Mouse (Mus musculus): ENCODE measurements around the gene Fam186a. TPM values are rescaled to one million over a fixed set of nuclear protein-coding genes. Genes with fewer than 3 reads are reported as not detected.
"Not testable (repeated sequence)": the region's sequence is repeated elsewhere in the genome, so short reads cannot be mapped to it uniquely, and the experiment has no call there.

Fam186a gene
- under 1 TPM; 0.06 to 0.09 TPM for total RNA-seq (2021)
- long read RNA-seq, experiment 1 = 0 reads
- long read RNA-seq, experiment 2 = 0 reads

GRCm38 (mm10) chr15:99966961-99967360, at the start of gene Fam186a:
Gene Fam186a (minus strand): TSS chr15:99967061.
- no peak for DNase-seq

- DNase-seq = no peak
Observed at GRCm38 (mm10) chr15:100006180-100006579, 39.3 kb upstream of the Fam186a start.

GRCm38 (mm10) chr15:100004677-100005273, 37.9 kb upstream of the Fam186a start:
- no peak for DNase-seq

DNA sequence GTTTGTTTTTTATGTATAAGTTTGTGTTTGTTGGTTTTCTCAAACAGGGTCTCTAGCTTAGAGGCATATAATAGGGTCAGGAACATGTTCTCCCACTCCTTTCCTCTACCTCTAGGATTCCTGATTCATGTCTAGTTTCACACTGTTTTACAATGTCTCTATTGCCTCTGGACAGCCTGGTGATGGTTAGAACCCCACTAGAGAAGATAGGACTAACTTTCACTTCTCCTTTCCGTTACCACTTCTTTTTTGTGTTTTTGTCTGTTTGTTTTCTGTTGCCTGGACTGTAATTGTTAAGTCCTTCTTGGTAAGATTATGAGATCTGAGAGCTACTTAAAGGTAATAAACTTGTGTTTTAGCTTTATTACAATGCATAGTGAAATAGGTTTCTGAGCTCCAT, 32.5 kb upstream of the Fam186a start:
- DNase-seq = no peak

DNA sequence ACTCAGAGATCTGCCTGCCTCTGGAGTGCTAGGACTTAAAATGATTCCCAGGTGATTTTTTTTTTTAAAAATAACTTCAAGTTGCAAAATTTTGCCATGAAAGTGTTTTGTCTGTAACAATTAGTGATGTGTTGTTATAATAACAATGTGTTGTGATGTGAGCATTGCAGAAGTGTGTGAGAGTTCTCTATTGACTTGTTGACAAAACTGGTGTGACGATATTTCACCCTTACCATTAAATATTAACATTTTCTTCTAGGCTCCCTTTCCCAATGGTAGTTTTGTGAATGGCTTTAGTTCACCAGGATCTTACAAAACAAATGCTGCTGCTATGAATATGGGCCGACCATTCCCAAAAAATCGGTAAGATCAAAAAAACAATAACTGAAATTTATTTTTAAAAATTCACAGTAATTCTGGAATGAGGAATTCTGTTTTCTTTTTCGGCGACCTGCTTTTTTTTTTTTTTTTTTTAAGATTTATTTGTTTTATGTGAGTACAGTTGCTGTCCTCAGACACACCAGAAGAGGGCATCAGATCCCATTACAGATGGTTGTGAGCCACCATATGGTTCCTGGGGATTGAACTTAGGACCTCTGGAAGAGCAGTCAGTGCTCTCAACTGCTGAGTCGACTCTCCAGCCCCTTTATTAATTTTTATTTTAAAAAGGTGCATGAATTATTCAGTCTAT, 30.4 kb upstream of the Fam186a start:
- DNase-seq = no peak

DNA sequence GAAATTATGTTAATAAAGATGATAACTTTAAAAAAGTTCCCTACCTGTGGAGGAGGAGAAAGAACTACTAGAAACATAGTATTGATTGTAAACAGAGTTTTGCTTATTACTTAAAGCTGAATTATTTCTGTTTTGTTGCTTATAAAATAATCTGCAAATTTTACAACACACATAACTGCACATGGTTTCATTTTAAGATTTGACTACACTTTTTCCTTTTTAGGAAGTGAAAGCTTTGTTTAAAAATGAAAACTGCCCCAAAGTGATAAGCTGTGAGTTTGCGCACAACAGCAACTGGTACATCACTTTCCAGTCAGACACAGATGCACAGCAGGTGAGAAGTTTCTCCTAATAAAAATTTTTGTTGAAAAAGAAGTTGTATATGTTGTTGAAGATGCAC, 26.2 kb upstream of the Fam186a start:
- DNase-seq = no peak

GRCm38 (mm10) chr15:99979715-99980114, 12.9 kb upstream of the Fam186a start:
- no peak for DNase-seq

DNA sequence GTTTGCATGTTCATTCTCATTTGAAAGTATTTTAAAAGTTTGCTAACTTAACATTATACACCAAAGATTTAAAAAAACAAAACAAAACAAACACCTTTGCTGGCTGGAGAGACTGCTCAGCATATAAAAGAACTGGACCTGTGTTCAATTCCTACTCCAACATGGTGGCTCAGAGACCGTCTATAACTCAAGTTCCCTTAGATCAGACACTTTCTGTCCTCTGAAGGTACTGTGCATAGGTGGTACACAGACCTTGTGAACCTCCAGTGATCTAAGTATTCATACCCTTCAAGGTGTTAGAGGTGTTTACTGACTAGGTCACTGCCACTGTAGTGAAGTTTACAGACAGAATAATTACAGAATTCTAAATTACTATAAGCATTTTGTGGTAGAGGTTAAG, 12.4 kb upstream of the Fam186a start:
- DNase-seq = no peak

DNA sequence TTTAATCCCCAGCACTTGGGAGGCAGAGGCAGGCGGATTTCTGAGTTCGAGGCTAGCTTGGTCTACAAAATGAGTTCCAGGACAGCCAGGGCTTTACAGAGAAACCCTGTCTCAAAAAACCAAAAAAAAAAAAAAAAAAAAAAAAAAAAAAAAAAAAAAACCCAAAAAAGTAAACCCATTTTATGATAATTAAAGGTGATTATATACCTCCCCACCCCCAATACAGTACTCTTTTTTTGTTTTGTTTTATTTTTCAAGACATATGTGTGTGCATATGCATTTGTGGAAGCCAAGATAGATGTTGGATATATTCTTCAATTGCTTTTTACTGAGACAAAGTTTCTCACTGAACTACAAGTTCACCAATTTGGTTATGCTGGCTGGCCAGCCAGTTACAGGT, 9.3 kb upstream of the Fam186a start:
- DNase-seq = not testable (repeated sequence)

DNA sequence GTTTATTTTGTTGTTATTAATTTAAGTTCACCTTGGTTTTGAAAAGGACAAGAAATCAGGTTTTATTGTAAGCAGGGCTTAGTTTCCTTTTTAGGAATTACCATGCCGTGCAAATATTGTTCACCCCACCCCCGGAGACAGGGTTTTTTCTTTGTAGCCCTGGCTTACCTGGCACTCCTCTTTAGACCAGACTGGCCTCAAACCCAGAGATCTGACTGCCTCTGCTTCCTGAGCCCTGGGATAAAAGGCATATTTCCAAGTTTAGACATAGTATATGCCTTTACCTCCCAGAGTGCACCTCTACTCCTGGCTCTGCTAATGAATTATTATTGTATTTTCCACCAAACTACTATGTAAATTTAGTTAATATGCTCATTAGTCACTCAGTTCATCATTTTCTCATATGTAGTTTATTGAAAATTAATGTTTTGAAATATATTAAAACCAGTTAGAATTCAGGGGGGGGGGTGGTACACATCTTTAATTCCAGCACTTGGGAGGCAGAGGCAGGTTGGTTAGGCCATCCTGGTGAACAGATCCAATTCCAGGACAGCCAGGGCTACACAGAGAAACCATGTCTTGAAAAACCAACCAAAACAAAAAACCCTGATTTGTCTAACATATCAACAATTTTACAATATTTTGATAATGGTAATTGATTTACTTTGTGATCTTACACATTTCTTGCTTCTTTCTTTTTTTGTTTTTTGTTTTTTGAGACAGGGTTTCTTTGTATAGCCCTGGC, 7.8 kb upstream of the Fam186a start:
- no peak for DNase-seq

DNA sequence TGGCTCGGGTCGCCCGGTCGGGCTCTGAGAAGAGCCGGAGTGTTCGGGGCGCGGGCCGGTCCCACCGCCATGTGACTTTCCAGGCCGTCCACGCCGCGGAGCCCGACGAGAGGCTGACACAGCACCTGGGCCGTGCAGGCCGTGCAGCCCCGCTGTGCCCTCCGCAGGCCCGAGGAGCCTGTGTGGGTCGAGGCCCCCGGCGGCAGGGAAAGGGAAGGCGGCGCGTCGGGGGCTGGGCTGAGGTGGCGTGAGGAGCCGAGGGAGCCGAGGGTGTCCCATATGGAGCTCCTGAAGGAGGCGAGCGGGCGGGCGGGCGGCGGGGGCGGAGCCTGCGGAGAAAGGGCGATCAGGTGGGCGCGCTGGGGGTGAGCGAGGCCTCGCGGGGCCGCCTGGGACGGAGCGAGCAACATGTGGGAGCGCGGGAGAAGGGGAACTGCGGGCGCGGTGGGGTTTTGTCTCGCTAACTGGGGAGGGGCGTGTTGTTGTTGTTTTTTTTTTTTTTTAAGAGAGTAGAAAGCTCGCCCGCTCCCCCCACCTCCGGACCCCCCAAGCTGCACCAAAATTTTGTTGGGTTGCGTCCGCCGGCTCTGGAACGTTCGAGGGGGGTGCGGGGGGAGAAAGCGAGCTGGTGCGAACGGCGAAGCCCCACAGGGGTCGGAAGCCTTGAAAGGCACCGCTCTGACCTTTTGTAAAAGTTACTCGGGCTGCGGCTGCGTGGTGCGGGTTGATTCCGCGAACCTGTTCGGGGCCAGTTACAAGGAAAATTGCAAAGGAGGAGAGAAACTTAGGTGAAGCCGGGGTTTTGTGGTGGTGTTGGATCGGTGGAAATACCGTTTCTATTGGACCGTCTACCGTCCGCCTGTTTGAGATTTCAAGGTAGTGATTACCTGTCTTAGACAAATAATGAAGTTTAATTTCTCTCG, 6.4 kb upstream of the Fam186a start:
- peak; percentile 85 for DNase-seq

- peak; percentile 98 for DNase-seq
Observed at GRCm38 (mm10) chr15:99972361-99972988, 5.6 kb upstream of the Fam186a start.

DNA sequence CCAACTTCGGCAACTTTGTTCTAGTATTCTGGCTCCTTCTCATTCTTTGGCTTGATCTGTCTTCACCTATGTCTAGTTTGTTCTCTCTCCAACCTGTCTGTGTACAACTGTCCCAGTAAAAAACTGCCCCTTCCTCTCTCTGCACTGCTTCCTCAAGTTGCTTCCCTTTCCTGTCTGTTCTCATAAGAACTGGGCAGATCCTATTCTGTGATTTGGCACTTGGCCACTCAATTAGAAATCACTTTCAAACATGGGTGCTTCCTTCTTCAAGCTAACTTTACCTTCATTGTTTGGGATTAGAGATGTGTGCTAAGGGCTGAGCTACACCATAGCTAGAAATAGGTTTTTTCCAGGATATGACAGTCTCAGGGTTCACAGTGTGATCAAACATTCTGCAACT, 3.7 kb upstream of the Fam186a start:
- DNase-seq = no peak

DNA sequence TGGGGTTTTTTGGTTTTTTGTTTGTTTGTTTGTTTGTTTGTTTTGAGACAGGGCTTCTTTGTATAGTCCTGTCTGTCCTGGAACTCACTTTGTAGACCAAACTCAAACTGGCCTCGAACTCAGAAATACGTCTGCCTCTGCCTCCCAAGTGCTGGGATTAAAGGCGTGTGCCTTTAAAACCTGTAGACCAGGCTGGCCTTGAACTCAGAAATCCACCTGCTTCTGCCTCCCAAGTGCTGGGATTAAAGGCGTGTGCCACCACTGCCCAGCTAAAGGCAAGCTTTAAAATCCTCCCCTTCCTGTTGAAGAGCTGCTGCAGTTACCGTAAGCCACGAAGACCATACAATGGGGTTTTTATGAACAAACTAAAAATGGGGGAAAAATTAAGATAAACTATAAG, 2.9 kb upstream of the Fam186a start, which contains the start of gene Larp4:
Gene Larp4 (plus strand): TSS at position 301 of the 400 bp plus-strand sequence.
- DNase-seq = not testable (repeated sequence)

GRCm38 (mm10) chr15:99965103-99965775, 1.6 kb downstream of the Fam186a start:
- DNase-seq = peak; percentile 26

GRCm38 (mm10) chr15:99955324-99955723, 11.5 kb downstream of the Fam186a start:
- DNase-seq = no peak

- DNase-seq = peak; percentile 23
Observed at GRCm38 (mm10) chr15:99940970-99941630, 25.8 kb downstream of the Fam186a start.

GRCm38 (mm10) chr15:99940426-99940825, 26.4 kb downstream of the Fam186a start:
- DNase-seq = no peak

DNA sequence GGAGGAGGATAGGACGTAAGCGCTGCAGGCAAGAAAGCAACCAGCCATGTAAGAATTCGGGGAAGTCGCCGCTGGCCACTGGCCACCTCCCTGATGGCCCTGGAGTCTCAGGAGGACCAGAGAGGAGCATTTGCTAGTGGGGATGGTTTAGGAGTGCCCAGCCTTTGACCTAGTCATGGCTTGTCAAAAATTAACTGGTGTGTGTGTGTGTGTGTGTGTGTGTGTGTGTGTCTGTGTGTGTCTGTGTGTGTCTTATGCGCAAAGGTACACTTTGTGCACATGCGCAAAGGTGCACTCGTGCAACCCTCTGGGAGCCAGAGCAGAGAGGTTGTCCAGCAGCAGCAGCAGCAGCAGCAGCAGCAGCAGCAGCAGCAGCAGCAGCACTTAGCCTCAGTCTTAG, 29.0 kb downstream of the Fam186a start:
- no peak for DNase-seq

DNA sequence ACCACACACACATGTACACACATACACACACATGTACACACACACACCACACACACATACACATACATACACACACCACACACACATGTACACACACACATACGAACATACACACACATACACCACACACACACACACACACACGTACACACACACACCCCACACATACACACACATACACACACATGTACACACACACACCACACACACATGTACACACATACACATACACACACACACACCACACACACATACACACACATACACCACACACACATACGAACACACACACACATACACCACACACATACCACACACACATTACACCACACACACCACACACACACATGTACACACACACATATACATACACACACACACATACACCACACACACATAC, 30.2 kb downstream of the Fam186a start:
- no peak for DNase-seq

All from adrenal gland, postnatal 10 days (tissue).